Mouse (Mus musculus) midbrain, embryonic 15.5 days (tissue): ENCODE data around the gene Gnaz. TPM values are rescaled to one million over a fixed set of nuclear protein-coding genes. Genes with fewer than 3 reads are reported as not detected.

ENCODE experiments used
- ATAC-seq: fragments of 200-750 bp; cut with Nextera tagmentation; replicated peaks from 2 replicates; pipeline ENCODE4 v1.8.0; 2017; ENCODE audit warnings: moderate TSS enrichment
- H3K27ac ChIP-seq: fragments of 300-500 bp; sonication (generic); 2 replicates; pipeline ENCODE4 v1.5.1; 2015; ENCODE audit warnings: mild to moderate bottlenecking, inconsistent platforms
- H3K27me3 ChIP-seq: fragments of 300-500 bp; sonication (generic); replicated peaks from 2 replicates; pipeline ENCODE4 v1.6.1; 2015; ENCODE audit warnings: inconsistent platforms
- H3K36me3 ChIP-seq: fragments of 300-500 bp; sonication (generic); replicated peaks from 2 replicates; pipeline ENCODE4 v1.6.1; 2015; ENCODE audit warnings: inconsistent platforms
- H3K4me1 ChIP-seq: fragments of 300-500 bp; sonication (generic); 2 replicates; pipeline ENCODE4 v1.6.1; 2015; ENCODE audit warnings: inconsistent platforms
- H3K4me2 ChIP-seq: fragments of 300-500 bp; sonication (generic); 2 replicates; pipeline ENCODE4 v1.6.1; 2015; ENCODE audit warnings: inconsistent platforms, mild to moderate bottlenecking, moderate library complexity
- H3K4me3 ChIP-seq: fragments of 300-500 bp; sonication (generic); 2 replicates; pipeline ENCODE4 v1.5.1; 2015; ENCODE audit warnings: mild to moderate bottlenecking, inconsistent platforms
- H3K9ac ChIP-seq: fragments of 300-500 bp; sonication (generic); 2 replicates; pipeline ENCODE4 v1.6.1; 2015; ENCODE audit warnings: mild to moderate bottlenecking, inconsistent platforms
- H3K9me3 ChIP-seq: fragments of 300-500 bp; sonication (generic); 2 replicates; pipeline ENCODE4 v1.6.1; 2016; ENCODE audit warnings: inconsistent platforms
- WGBS: fragments of 180-500 bp; shearing (Covaris S2); methylation state at CpG from one replicate; pipeline ENCODE4 v1.1.7; 2015; ENCODE audit warnings: mixed read lengths; 5-methylcytosine and 5-hydroxymethylcytosine counted together
- polyA plus RNA-seq: library from polyadenylated mRNA; unstranded; fragments of >200 nt; fragmentation: Nextera tagmentation; extraction: Ambion mirVana; gene quantifications from 2 replicates; pipeline ENCODE4 v1.2.1, GENCODE M21; 2015

Gene Gnaz
- polyA plus RNA-seq, 1 experiment from 2014 or later, result 86.2 TPM

GRCm38 (mm10) chr10:74933548-74934190 is 33.3 kb upstream of the Gnaz start:
- no peaks in the 10 kb centered on the region for H3K4me1 ChIP-seq
- H3K9me3 ChIP-seq, result no peaks in the 10 kb centered on the region
- whole genome bisulfite sequencing, result 77% methylated on average over 19 of the region's 19 CpGs
- H3K36me3 ChIP-seq, result no peaks in the 10 kb centered on the region
- H3K27ac ChIP-seq, result no peak overlapping the region
- ATAC-seq, result no peak
- H3K4me2 ChIP-seq, result no peak overlapping the region
- H3K27me3 ChIP-seq, result no peaks in the 10 kb centered on the region
- no peak overlapping the region for H3K4me3 ChIP-seq
- H3K9ac ChIP-seq, result no peak overlapping the region

- no peaks in the 10 kb centered on the region for H3K27me3 ChIP-seq
- H3K9ac ChIP-seq, result no peak overlapping the region
- WGBS, result 85% methylated on average over 12 of the region's 12 CpGs
- no peak for ATAC-seq
- H3K36me3 ChIP-seq, result no peaks in the 10 kb centered on the region
- no peaks in the 10 kb centered on the region for H3K9me3 ChIP-seq
- no peak overlapping the region for H3K4me2 ChIP-seq
- no peak overlapping the region for H3K27ac ChIP-seq
- no peaks in the 10 kb centered on the region for H3K4me1 ChIP-seq
- H3K4me3 ChIP-seq, result no peak overlapping the region
Measured at GRCm38 (mm10) chr10:74934521-74934920, 32.5 kb upstream of the Gnaz start.

- H3K4me2 ChIP-seq, result no peak overlapping the region
- H3K9me3 ChIP-seq, result no peaks in the 10 kb centered on the region
- WGBS, result 28% methylated on average over 6 of the region's 6 CpGs
- no peaks in the 10 kb centered on the region for H3K4me1 ChIP-seq
- H3K27me3 ChIP-seq, result no peaks in the 10 kb centered on the region
- H3K27ac ChIP-seq, result no peak overlapping the region
- no peak for ATAC-seq
- H3K4me3 ChIP-seq, result no peak overlapping the region
- H3K9ac ChIP-seq, result no peak overlapping the region
- no peaks in the 10 kb centered on the region for H3K36me3 ChIP-seq
Measured at GRCm38 (mm10) chr10:74935016-74935415, 32.0 kb upstream of the Gnaz start.

- no peak overlapping the region for H3K4me3 ChIP-seq
- peak; percentile 58 for ATAC-seq
- H3K36me3 ChIP-seq, result no peaks in the 10 kb centered on the region
- H3K9me3 ChIP-seq, result no peaks in the 10 kb centered on the region
- H3K9ac ChIP-seq, result no peak overlapping the region
- H3K27ac ChIP-seq, result no peak overlapping the region
- H3K4me1 ChIP-seq, result no peaks in the 10 kb centered on the region
- H3K27me3 ChIP-seq, result no peaks in the 10 kb centered on the region
- WGBS, result 78% methylated on average over 10 of the region's 10 CpGs
- H3K4me2 ChIP-seq, result no peak overlapping the region
Measured at GRCm38 (mm10) chr10:74937003-74937790, 29.8 kb upstream of the Gnaz start.

GRCm38 (mm10) chr10:74938410-74938809 is 28.6 kb upstream of the Gnaz start:
- H3K4me1 ChIP-seq, result no peaks in the 10 kb centered on the region
- ATAC-seq, result no peak
- 69% methylated on average over 5 of the region's 5 CpGs for WGBS
- H3K4me2 ChIP-seq, result no peak overlapping the region
- no peaks in the 10 kb centered on the region for H3K27me3 ChIP-seq
- H3K27ac ChIP-seq, result no peak overlapping the region
- no peak overlapping the region for H3K9ac ChIP-seq
- H3K36me3 ChIP-seq, result no peaks in the 10 kb centered on the region
- no peaks in the 10 kb centered on the region for H3K9me3 ChIP-seq
- no peak overlapping the region for H3K4me3 ChIP-seq

GRCm38 (mm10) chr10:74939300-74939699 is 27.7 kb upstream of the Gnaz start:
- Histone ChIP-seq H3K36me3 (no peaks in the 10 kb centered on the region), H3K9me3 (no peaks in the 10 kb centered on the region), H3K27ac (no peak overlapping the region), H3K9ac (no peak overlapping the region), H3K4me1 (no peaks in the 10 kb centered on the region), H3K4me2 (no peak overlapping the region), H3K27me3 (no peaks in the 10 kb centered on the region), H3K4me3 (no peak overlapping the region)
- 58% methylated on average over 3 of the region's 3 CpGs for WGBS
- 0 out of 2 replicates have a peak, but pooled peaks have one; percentile 18 for ATAC-seq

- no peaks in the 10 kb centered on the region for H3K4me1 ChIP-seq
- ATAC-seq, result no peak
- no peak overlapping the region for H3K4me3 ChIP-seq
- no peaks in the 10 kb centered on the region for H3K36me3 ChIP-seq
- WGBS, result 93% methylated on average over 1 of the region's 1 CpGs
- no peak overlapping the region for H3K4me2 ChIP-seq
- H3K9me3 ChIP-seq, result no peaks in the 10 kb centered on the region
- no peak overlapping the region for H3K27ac ChIP-seq
- no peak overlapping the region for H3K9ac ChIP-seq
- H3K27me3 ChIP-seq, result no peaks in the 10 kb centered on the region
Measured at GRCm38 (mm10) chr10:74940795-74941194, 26.2 kb upstream of the Gnaz start.

GRCm38 (mm10) chr10:74952830-74953443 is 14.0 kb upstream of the Gnaz start:
- Histone ChIP-seq H3K27me3 (no peaks in the 10 kb centered on the region), H3K4me1 (no peaks in the 10 kb centered on the region), H3K36me3 (no peaks in the 10 kb centered on the region), H3K9me3 (no peaks in the 10 kb centered on the region), H3K9ac (no peak overlapping the region), H3K4me3 (no peak overlapping the region), H3K27ac (no peak overlapping the region), H3K4me2 (no peak overlapping the region)
- WGBS, result 38% methylated on average over 9 of the region's 9 CpGs
- no peak for ATAC-seq

- Histone ChIP-seq H3K4me2 (no peak overlapping the region), H3K9ac (no peak overlapping the region), H3K4me3 (no peak overlapping the region), H3K9me3 (no peaks in the 10 kb centered on the region), H3K36me3 (no peaks in the 10 kb centered on the region), H3K27me3 (0 out of 2 replicates have a peak, but pooled peaks cover 9% of the 10 kb centered on the region), H3K4me1 (peaks cover 22% of the 10 kb centered on the region), H3K27ac (no peak overlapping the region)
- no peak for ATAC-seq
- 78% methylated on average over 1 of the region's 1 CpGs for WGBS
Measured at GRCm38 (mm10) chr10:74964380-74964779, 2.6 kb upstream of the Gnaz start.

- no peaks in the 10 kb centered on the region for H3K36me3 ChIP-seq
- H3K4me3 ChIP-seq, result peak overlapping the region; percentile 80
- 0 out of 2 replicates have a peak, but pooled peaks cover 9% of the 10 kb centered on the region for H3K27me3 ChIP-seq
- no peak for ATAC-seq
- H3K9ac ChIP-seq, result peak overlapping the region; percentile 76
- H3K4me1 ChIP-seq, result peaks cover 22% of the 10 kb centered on the region
- no peaks in the 10 kb centered on the region for H3K9me3 ChIP-seq
- peak overlapping the region; percentile 80 for H3K4me2 ChIP-seq
- H3K27ac ChIP-seq, result peak overlapping the region; percentile 81
- 2% methylated on average over 25 of the region's 25 CpGs for WGBS
Measured at GRCm38 (mm10) chr10:74967651-74968267, 782 bp downstream of the Gnaz start.

GRCm38 (mm10) chr10:74969266-74969665 is 2.3 kb downstream of the Gnaz start:
- WGBS, result 91% methylated on average over 2 of the region's 2 CpGs
- Histone ChIP-seq H3K9me3 (no peaks in the 10 kb centered on the region), H3K4me3 (peak overlapping the region; percentile 80; the same call in 1 of the 2 replicates), H3K9ac (no peak overlapping the region), H3K4me2 (no peak overlapping the region), H3K27ac (no peak overlapping the region), H3K36me3 (no peaks in the 10 kb centered on the region), H3K27me3 (0 out of 2 replicates have a peak, but pooled peaks cover 9% of the 10 kb centered on the region), H3K4me1 (peaks cover 22% of the 10 kb centered on the region)
- no peak for ATAC-seq

GRCm38 (mm10) chr10:74973026-74973425 is 6.0 kb downstream of the Gnaz start:
- ATAC-seq, result no peak

More at GRCm38 (mm10) chr10:74973026-74973425, 6.0 kb downstream of the Gnaz start:
- Histone ChIP-seq H3K4me3 (no peak overlapping the region), H3K4me1 (peaks cover 12% of the 10 kb centered on the region), H3K4me2 (no peak overlapping the region), H3K27ac (no peak overlapping the region), H3K36me3 (no peaks in the 10 kb centered on the region), H3K9me3 (no peaks in the 10 kb centered on the region), H3K9ac (no peak overlapping the region), H3K27me3 (no peaks in the 10 kb centered on the region)
- 68% methylated on average over 6 of the region's 6 CpGs for WGBS
